Mouse (Mus musculus): Measurements from ENCODE around the gene Catsperd. TPM values are rescaled to one million over a fixed set of nuclear protein-coding genes. Genes with fewer than 3 reads are reported as not detected.

Gene Catsperd
- polyA plus RNA-seq, 1 experiment from 2014 or later: 0.13 TPM

- no peak for ATAC-seq (replicated peaks; ENCODE audit: insufficient number of reproducible peaks, insufficient read depth, low FRiP score, low read depth)
- peaks cover 7% of the 10 kb centered on the region for H3K4me1 ChIP-seq (replicated peaks)
- 57% methylated on average over 4 of the region's 4 CpGs for WGBS
- H3K27ac ChIP-seq: no peak overlapping the region
- no peaks in the 10 kb centered on the region for H3K36me3 ChIP-seq
- H3K4me2 ChIP-seq: no peak overlapping the region
- peaks cover 3% of the 10 kb centered on the region; the same call in 1 of the 2 replicates for H3K27me3 ChIP-seq
- H3K4me3 ChIP-seq: no peak overlapping the region
- H3K9me3 ChIP-seq (replicated peaks): no peaks in the 10 kb centered on the region
- H3K9ac ChIP-seq: no peak overlapping the region
These were observed 3.9 kb downstream of the Catsperd start for GRCm38 (mm10) chr17:56631807-56632206.

GRCm38 (mm10) chr17:56634023-56634422 lies 6.1 kb downstream of the Catsperd start:
- Histone ChIP-seq H3K9ac (no peak overlapping the region), H3K27me3 (no peaks in the 10 kb centered on the region), H3K4me3 (no peak overlapping the region), H3K27ac (no peak overlapping the region), H3K4me1 (replicated peaks) (no peaks in the 10 kb centered on the region), H3K9me3 (replicated peaks) (no peaks in the 10 kb centered on the region), H3K4me2 (no peak overlapping the region), H3K36me3 (no peaks in the 10 kb centered on the region)
- ATAC-seq (replicated peaks; ENCODE audit: insufficient number of reproducible peaks, insufficient read depth, low FRiP score, low read depth): no peak
- WGBS: 75% methylated on average over 6 of the region's 6 CpGs

- 0 out of 2 replicates have a peak, but pooled peaks cover 5% of the 10 kb centered on the region for H3K27me3 ChIP-seq
- H3K4me3 ChIP-seq: no peak overlapping the region
- no peaks in the 10 kb centered on the region for H3K9me3 ChIP-seq (replicated peaks)
- ATAC-seq (replicated peaks; ENCODE audit: insufficient number of reproducible peaks, insufficient read depth, low FRiP score, low read depth): no peak
- 81% methylated on average over 4 of the region's 4 CpGs for WGBS
- H3K4me2 ChIP-seq: no peak overlapping the region
- no peaks in the 10 kb centered on the region for H3K36me3 ChIP-seq
- H3K9ac ChIP-seq: no peak overlapping the region
- H3K27ac ChIP-seq: no peak overlapping the region
- H3K4me1 ChIP-seq (replicated peaks): peaks cover 2% of the 10 kb centered on the region; the same call in 1 of the 2 replicates
These were observed 15.3 kb downstream of the Catsperd start for GRCm38 (mm10) chr17:56643237-56643636.

GRCm38 (mm10) chr17:56647546-56647945 lies 19.6 kb downstream of the Catsperd start:
- H3K27me3 ChIP-seq: no peaks in the 10 kb centered on the region
- no peak for ATAC-seq (replicated peaks; ENCODE audit: insufficient number of reproducible peaks, insufficient read depth, low FRiP score, low read depth)

GRCm38 (mm10) chr17:56651801-56652200 lies 23.9 kb downstream of the Catsperd start:
- Histone ChIP-seq H3K9ac (no peak overlapping the region), H3K4me3 (no peak overlapping the region), H3K4me1 (replicated peaks) (peaks cover 2% of the 10 kb centered on the region; the same call in 1 of the 2 replicates), H3K27ac (no peak overlapping the region), H3K36me3 (no peaks in the 10 kb centered on the region), H3K27me3 (no peaks in the 10 kb centered on the region), H3K4me2 (no peak overlapping the region), H3K9me3 (replicated peaks) (no peaks in the 10 kb centered on the region)
- WGBS: 25% methylated on average over 10 of the region's 10 CpGs
- ATAC-seq (replicated peaks; ENCODE audit: insufficient number of reproducible peaks, insufficient read depth, low FRiP score, low read depth): no peak

More at GRCm38 (mm10) chr17:56647546-56647945, 19.6 kb downstream of the Catsperd start:
- no peak overlapping the region for H3K4me2 ChIP-seq
- H3K9ac ChIP-seq: no peak overlapping the region
- peaks cover 2% of the 10 kb centered on the region; the same call in 1 of the 2 replicates for H3K4me1 ChIP-seq (replicated peaks)
- 46% methylated on average over 13 of the region's 13 CpGs for WGBS
- no peaks in the 10 kb centered on the region for H3K36me3 ChIP-seq
- H3K4me3 ChIP-seq: no peak overlapping the region
- H3K9me3 ChIP-seq (replicated peaks): no peaks in the 10 kb centered on the region
- no peak overlapping the region for H3K27ac ChIP-seq

- no peak for ATAC-seq (replicated peaks; ENCODE audit: insufficient number of reproducible peaks, insufficient read depth, low FRiP score, low read depth)
- no peaks in the 10 kb centered on the region for H3K27me3 ChIP-seq
- no peak overlapping the region for H3K4me3 ChIP-seq
- no peaks in the 10 kb centered on the region for H3K4me1 ChIP-seq (replicated peaks)
- H3K4me2 ChIP-seq: no peak overlapping the region
- WGBS: 62% methylated on average over 2 of the region's 2 CpGs
- H3K9ac ChIP-seq: no peak overlapping the region
- no peaks in the 10 kb centered on the region for H3K9me3 ChIP-seq (replicated peaks)
- no peaks in the 10 kb centered on the region for H3K36me3 ChIP-seq
- no peak overlapping the region for H3K27ac ChIP-seq
These were observed 26.8 kb downstream of the Catsperd start for GRCm38 (mm10) chr17:56654771-56655170.

- no peaks in the 10 kb centered on the region for H3K9me3 ChIP-seq (replicated peaks)
- WGBS: 68% methylated on average over 3 of the region's 3 CpGs
- ATAC-seq (replicated peaks; ENCODE audit: insufficient number of reproducible peaks, insufficient read depth, low FRiP score, low read depth): no peak
- no peak overlapping the region for H3K9ac ChIP-seq
- no peak overlapping the region for H3K4me2 ChIP-seq
- no peaks in the 10 kb centered on the region for H3K4me1 ChIP-seq (replicated peaks)
- no peaks in the 10 kb centered on the region for H3K36me3 ChIP-seq
- no peak overlapping the region for H3K27ac ChIP-seq
- no peaks in the 10 kb centered on the region for H3K27me3 ChIP-seq
- no peak overlapping the region for H3K4me3 ChIP-seq
These were observed 27.4 kb downstream of the Catsperd start for GRCm38 (mm10) chr17:56655311-56655710.

- ATAC-seq (replicated peaks; ENCODE audit: insufficient number of reproducible peaks, insufficient read depth, low FRiP score, low read depth): no peak
- H3K9ac ChIP-seq: no peak overlapping the region
- no peaks in the 10 kb centered on the region for H3K27me3 ChIP-seq
- no peak overlapping the region for H3K27ac ChIP-seq
- H3K4me2 ChIP-seq: no peak overlapping the region
- H3K36me3 ChIP-seq: no peaks in the 10 kb centered on the region
- no peaks in the 10 kb centered on the region for H3K4me1 ChIP-seq (replicated peaks)
- H3K4me3 ChIP-seq: no peak overlapping the region
- 72% methylated on average over 6 of the region's 6 CpGs for WGBS
- no peaks in the 10 kb centered on the region for H3K9me3 ChIP-seq (replicated peaks)
These were observed 28.2 kb downstream of the Catsperd start for GRCm38 (mm10) chr17:56656171-56656570.

- H3K9ac ChIP-seq: no peak overlapping the region
- no peaks in the 10 kb centered on the region for H3K9me3 ChIP-seq (replicated peaks)
- WGBS: 53% methylated on average over 3 of the region's 3 CpGs
- no peak overlapping the region for H3K27ac ChIP-seq
- no peak for ATAC-seq (replicated peaks; ENCODE audit: insufficient number of reproducible peaks, insufficient read depth, low FRiP score, low read depth)
- no peak overlapping the region; the same call in 1 of the 2 replicates for H3K4me2 ChIP-seq
- H3K4me1 ChIP-seq (replicated peaks): peaks cover 15% of the 10 kb centered on the region
- no peak overlapping the region for H3K4me3 ChIP-seq
- H3K36me3 ChIP-seq: no peaks in the 10 kb centered on the region
- H3K27me3 ChIP-seq: no peaks in the 10 kb centered on the region
These were observed 35.7 kb downstream of the Catsperd start for GRCm38 (mm10) chr17:56663659-56664058.

GRCm38 (mm10) chr17:56664333-56664732 lies 36.4 kb downstream of the Catsperd start:
- H3K27me3 ChIP-seq: no peaks in the 10 kb centered on the region
- H3K27ac ChIP-seq: no peak overlapping the region
- no peaks in the 10 kb centered on the region for H3K9me3 ChIP-seq (replicated peaks)
- WGBS: 12% methylated on average over 10 of the region's 10 CpGs
- H3K4me3 ChIP-seq: no peak overlapping the region
- H3K9ac ChIP-seq: no peak overlapping the region
- H3K4me1 ChIP-seq (replicated peaks): peaks cover 16% of the 10 kb centered on the region
- no peaks in the 10 kb centered on the region for H3K36me3 ChIP-seq
- ATAC-seq (replicated peaks; ENCODE audit: insufficient number of reproducible peaks, insufficient read depth, low FRiP score, low read depth): 0 out of 2 replicates have a peak, but pooled peaks have one; percentile 12
- peak overlapping the region; percentile 19; the same call in 1 of the 2 replicates for H3K4me2 ChIP-seq

GRCm38 (mm10) chr17:56666384-56666783 lies 38.4 kb downstream of the Catsperd start:
- no peak overlapping the region for H3K9ac ChIP-seq
- no peak for ATAC-seq (replicated peaks; ENCODE audit: insufficient number of reproducible peaks, insufficient read depth, low FRiP score, low read depth)

GRCm38 (mm10) chr17:56667591-56667990 lies 39.6 kb downstream of the Catsperd start:
- H3K4me3 ChIP-seq: no peak overlapping the region
- no peak for ATAC-seq (replicated peaks; ENCODE audit: insufficient number of reproducible peaks, insufficient read depth, low FRiP score, low read depth)

More at GRCm38 (mm10) chr17:56666384-56666783, 38.4 kb downstream of the Catsperd start:
- Histone ChIP-seq H3K4me1 (replicated peaks) (peaks cover 16% of the 10 kb centered on the region), H3K9me3 (replicated peaks) (no peaks in the 10 kb centered on the region), H3K4me3 (no peak overlapping the region), H3K36me3 (no peaks in the 10 kb centered on the region), H3K27me3 (no peaks in the 10 kb centered on the region), H3K4me2 (no peak overlapping the region), H3K27ac (no peak overlapping the region)
- WGBS: 86% methylated on average over 4 of the region's 4 CpGs

More at GRCm38 (mm10) chr17:56667591-56667990, 39.6 kb downstream of the Catsperd start:
- H3K9me3 ChIP-seq (replicated peaks): no peaks in the 10 kb centered on the region
- no peak overlapping the region for H3K9ac ChIP-seq
- H3K4me1 ChIP-seq (replicated peaks): peaks cover 20% of the 10 kb centered on the region
- 72% methylated on average over 3 of the region's 3 CpGs for WGBS
- H3K27ac ChIP-seq: no peak overlapping the region
- H3K27me3 ChIP-seq: no peaks in the 10 kb centered on the region
- H3K36me3 ChIP-seq: no peaks in the 10 kb centered on the region
- H3K4me2 ChIP-seq: 0 out of 2 replicates have a peak overlapping the region, but pooled peaks have one; percentile 94

All from heart, embryonic 15.5 days (tissue).